Mouse (Mus musculus) kidney, adult 2 months (tissue): ENCODE results near the gene Higd1a.

Experiments used
- CTCF ChIP-seq: fragments of 200-500 bp; conservative IDR thresholded peaks from 2 replicates; pipeline ENCODE4 v1.5.1; 2011; ENCODE audit warnings: low read depth, mild to moderate bottlenecking, control low read depth, low read length, moderate library complexity, mixed read lengths; ENCODE audit not compliant: insufficient read depth, insufficient read length
- POLR2A ChIP-seq: fragments of 200-500 bp; IDR thresholded peaks from one replicate; pipeline ENCODE4 v1.6.1; 2011; ENCODE audit warnings: low read depth, low read length, control low read depth

- no peak for TF ChIP-seq CTCF
- TF ChIP-seq POLR2A, result no peak
Observed at GRCm38 (mm10) chr9:121907356-121908070, 49.4 kb upstream of the Higd1a start.
